Mouse (Mus musculus) natural killer cell, adult 2 months (primary cell): ENCODE results near the gene Tln1.
A peak's percentile ranks its signal among the peaks of the same experiment; 100 is the strongest.
"Not testable (repeated sequence)": the region's sequence is repeated elsewhere in the genome, so short reads cannot be mapped to it uniquely, and the experiment has no call there.

ENCODE experiments used
- DNase-seq, 2 experiments: peaks; one replicate each; pipeline ENCODE4 v3.0.0; 2022; ENCODE audit warnings: low spot score in 2 of 2

The Tln1 gene

DNA sequence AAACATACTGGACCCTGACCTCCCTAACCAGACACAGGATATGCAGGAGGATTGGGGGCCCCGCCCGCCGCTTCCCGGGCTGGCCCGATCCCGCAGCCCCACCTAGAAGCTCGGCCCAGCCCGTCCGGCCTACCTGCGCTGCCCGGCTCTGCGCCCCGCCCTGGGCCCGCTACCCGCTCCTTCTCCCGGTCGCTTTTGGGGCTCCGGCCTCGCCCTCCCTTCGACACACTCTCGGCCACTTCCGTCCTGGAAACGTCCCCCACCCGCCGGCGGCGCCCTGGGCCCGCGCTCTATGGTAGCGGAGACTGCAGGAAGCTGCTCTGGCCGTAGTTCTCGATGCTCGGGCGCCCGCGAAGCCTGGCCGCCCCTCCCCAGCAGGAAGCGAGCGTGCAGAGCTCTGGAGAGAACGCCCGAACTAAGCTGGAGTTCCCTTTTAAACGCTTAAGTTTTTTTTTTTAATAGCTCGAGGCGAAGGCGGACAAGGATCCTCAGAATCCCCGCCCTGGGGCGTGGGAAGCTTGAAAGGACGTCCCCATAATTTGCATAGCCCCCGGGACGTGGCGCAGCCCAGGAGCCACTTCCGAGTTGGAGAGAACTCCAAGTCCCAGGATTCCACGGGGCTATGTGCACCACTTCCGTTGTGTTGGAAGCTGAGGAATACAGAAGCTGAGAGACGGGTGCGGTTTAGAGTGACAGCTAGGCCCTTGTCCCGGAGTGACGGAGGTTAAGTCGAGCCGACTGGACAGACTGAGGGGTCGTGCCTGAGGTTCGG lies at the start of gene Tln1, which contains the start of gene Creb3:
Gene Tln1 (minus strand): TSS at position 695 of the 772 bp plus-strand sequence.
Gene Creb3 (plus strand): TSS at position 336 of the 772 bp plus-strand sequence.
- peak; percentile 93 to 94 for DNase-seq

GRCm38 (mm10) chr4:43604751-43605685 lies 42.5 kb upstream of the Tln1 start:
- no peak for DNase-seq

DNA sequence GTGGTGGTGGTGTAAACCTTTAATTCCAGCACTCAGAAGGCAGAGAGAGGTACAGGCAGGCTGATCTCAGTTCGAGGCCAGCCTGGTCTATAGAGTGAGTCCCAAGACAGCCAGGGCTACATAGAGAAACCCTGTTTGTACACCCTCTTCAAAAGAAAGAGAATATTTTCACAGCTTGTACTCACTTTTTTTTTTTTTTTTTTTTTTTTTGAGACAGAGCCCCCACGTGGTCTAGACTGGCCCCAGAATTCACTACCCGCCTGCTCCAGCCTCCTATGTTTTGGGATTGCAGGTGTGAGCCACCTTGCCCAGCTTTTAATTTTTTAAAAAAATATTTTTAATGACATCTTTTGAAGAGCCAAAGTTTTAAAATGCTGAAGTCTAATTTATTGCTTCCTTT lies 41.6 kb upstream of the Tln1 start:
- no peak for DNase-seq

DNA sequence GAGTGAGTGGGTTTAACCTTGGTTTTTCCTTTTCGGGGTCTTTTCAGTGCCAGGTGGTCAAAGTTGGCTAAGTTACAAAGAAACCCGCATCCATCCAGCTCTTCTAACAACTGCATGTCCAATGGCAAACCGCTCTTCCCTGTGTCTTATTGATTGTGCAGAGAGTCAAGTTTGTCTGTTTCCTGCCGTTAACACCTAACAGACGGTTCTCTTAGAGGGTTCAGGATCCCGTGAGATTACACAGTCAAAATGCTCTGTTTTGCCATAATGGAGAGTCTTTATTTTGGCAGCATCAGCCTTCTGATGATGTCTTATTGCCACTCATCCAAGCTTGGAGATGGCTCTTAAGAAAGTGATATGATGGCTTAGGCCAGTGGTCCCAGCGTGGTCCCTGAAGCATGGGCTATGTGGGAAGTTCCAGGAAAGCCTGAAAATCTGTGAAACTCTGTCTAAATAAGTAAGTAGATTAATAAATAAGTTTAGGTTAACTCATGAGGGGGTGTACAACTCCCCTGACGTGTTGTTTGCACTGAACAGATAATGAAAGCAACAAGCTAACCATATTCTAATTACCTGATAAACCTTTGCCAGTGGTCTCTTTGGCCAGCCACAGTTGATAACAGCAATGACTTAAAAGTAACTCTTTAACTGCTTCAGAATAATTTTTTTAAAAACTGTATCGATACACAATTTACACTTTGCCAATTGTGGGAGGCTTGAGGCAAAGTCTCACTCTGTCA lies 37.9 kb upstream of the Tln1 start:
- DNase-seq = no peak

GRCm38 (mm10) chr4:43598650-43599380 lies 36.3 kb upstream of the Tln1 start:
- DNase-seq = no peak

GRCm38 (mm10) chr4:43598200-43598599 lies 35.7 kb upstream of the Tln1 start:
- no peak for DNase-seq

GRCm38 (mm10) chr4:43596597-43596996 lies 34.1 kb upstream of the Tln1 start:
- not testable (repeated sequence) for DNase-seq

DNA sequence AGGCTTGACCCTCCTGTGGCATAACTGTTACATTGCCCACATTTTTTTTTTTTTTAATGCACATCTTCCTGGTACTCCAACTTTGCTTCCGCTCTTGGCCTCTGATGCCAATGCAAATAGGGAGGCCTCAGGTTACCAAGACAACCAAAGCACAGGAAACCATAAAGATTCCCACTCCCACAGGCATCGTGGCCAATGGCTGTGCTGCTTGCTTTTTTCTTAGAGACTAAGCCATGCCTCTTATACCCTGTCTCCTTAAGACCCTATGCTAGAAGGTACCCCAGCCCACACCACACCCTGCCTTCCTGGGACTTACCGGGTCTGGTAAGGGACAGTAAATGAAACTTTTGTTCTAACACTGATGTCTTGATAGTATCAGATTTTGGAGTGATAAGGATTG lies 31.0 kb upstream of the Tln1 start:
- no peak for DNase-seq

DNA sequence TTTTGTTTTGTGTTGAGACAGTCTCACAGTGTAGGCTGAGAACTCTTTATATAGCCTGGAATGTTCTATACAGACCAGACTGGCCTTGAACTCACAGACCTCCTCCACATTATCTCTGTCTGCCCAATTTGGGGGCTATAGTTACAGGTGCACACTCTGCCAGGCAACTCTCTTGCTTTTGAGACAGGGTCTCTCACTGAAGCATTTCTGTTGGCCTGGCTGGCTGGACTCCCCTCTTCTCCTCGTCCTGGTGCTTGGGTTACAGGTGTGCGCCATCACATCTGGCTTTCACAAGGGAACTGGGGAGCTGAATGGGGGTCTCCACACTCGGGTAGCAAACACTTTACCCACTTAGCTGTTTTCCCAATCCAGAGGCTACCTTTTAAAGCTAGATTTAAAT lies 29.5 kb upstream of the Tln1 start:
- no peak for DNase-seq

GRCm38 (mm10) chr4:43591543-43591942 lies 29.1 kb upstream of the Tln1 start:
- no peak for DNase-seq

DNA sequence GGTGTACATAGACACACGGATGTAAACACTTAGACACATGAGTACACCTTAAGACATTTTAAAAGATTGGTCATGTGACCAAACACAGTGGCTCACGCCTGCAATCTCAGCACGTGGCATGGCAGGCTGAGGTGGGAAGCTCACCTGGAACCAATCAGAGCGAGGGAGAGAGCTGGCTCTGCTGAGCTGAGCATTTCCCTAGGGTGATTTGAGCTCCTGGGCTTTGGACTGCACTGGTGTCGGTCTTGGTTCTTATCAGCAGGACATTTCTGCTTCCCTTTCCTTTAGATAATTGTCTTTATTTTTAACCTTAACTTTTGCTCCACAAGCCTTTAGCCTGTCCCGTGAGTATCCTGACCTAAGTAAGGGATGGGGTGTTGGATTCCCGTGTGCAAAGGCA lies 25.2 kb upstream of the Tln1 start:
- DNase-seq = no peak

DNA sequence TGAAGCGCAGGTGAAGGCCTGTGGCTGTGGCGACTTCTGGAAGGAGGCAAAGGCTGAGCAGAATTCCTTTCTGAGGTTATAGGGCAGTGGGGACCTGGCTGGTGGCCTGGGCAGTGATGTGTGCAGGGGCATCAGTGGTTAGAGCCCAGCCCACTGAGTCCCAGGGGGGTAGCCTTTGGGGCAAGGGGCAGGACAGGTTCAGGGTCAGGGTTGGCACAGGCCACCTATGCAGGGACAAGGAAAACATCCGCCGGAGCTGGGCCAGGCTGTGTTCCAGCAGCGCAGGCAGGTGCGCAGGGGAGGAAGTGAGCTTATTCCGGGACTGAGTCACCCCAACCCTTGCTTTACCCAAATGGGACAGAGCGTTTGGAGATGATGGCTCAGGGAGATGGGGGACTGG lies 23.9 kb upstream of the Tln1 start:
- no peak for DNase-seq

GRCm38 (mm10) chr4:43585682-43586081 lies 23.2 kb upstream of the Tln1 start:
- DNase-seq = no peak

GRCm38 (mm10) chr4:43584444-43585416 lies 22.2 kb upstream of the Tln1 start, which contains the start of gene Msmp:
Gene Msmp (minus strand): TSS chr4:43584494.
- DNase-seq = no peak

- DNase-seq = no peak
Observed at GRCm38 (mm10) chr4:43583421-43583820, 20.9 kb upstream of the Tln1 start.

GRCm38 (mm10) chr4:43582241-43582640 lies 19.8 kb upstream of the Tln1 start:
- no peak for DNase-seq

- no peak for DNase-seq
Observed at GRCm38 (mm10) chr4:43581381-43581780, 18.9 kb upstream of the Tln1 start.

DNA sequence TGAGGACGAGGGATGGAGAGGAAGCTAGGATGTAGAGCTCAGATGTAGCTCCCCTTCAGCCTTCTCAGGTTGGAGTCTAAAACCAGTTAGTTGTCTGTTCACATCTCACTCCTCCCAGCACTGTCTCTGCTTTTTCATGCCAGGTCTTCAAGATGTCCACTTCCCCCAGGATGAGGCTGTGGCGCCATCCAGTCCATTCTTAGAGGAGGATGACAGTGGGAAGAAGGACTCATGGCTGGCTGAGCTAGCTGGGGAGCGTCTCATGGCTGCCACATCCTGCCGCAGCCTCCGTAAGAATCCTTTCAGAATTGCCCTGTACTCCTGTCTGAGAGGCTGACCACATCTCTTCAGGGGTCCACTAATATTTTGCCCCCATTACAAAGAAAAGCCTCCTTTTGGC lies 18.2 kb upstream of the Tln1 start:
- no peak for DNase-seq

GRCm38 (mm10) chr4:43579731-43580130 lies 17.2 kb upstream of the Tln1 start:
- DNase-seq = no peak

- no peak for DNase-seq
Observed at GRCm38 (mm10) chr4:43579256-43579655, 16.8 kb upstream of the Tln1 start.
